Mouse (Mus musculus): ENCODE measurements around the gene Mtfr1l.
"Not testable (repeated sequence)": the region's sequence is repeated elsewhere in the genome, so short reads cannot be mapped to it uniquely, and the experiment has no call there.

Gene Mtfr1l

DNA sequence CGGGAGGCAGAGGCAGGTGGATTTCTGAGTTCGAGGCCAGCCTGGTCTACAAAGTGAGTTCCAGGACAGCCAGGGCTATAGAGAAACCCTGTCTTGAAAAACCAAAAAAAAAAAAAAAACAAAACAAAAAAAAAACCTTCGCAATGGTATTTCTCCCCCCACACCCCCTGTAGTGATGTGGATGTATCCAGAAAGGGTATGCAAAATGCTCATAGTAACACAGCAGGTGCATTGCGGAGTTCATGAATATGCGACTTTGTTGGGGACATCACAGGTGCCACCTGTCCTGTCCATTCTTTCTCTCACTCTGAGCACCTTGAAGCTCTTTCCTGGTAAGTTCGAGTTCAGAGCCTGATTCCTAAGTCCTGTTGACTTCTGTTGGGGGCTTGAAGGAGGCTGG, 41.0 kb downstream of the Mtfr1l start:
- in situ Hi-C loops (cut with MboI; ENCODE audit: low sequenced_read_pairs), result not testable (repeated sequence)

DNA sequence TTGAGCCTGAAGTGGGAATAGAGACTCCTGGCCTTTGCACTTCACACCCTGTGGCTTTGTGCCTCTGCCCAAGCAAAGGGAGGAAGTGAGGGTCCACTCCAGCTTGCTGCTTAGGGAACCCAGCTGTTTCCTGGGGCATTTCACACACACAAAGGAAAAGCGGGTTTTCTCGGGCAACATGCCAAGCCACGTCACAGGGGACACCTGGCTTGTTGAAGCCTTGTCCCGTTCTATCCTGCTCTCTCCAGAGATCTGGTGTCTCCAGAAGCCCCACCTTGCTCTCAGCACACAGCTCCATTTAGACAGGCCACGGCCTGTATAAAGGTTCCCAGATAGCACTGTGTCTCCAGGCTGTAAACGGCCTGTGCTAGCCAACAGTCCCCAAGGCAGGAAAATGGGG, 43.5 kb downstream of the Mtfr1l start:
- in situ Hi-C loops (cut with MboI; ENCODE audit: low sequenced_read_pairs), result no loop called here

DNA sequence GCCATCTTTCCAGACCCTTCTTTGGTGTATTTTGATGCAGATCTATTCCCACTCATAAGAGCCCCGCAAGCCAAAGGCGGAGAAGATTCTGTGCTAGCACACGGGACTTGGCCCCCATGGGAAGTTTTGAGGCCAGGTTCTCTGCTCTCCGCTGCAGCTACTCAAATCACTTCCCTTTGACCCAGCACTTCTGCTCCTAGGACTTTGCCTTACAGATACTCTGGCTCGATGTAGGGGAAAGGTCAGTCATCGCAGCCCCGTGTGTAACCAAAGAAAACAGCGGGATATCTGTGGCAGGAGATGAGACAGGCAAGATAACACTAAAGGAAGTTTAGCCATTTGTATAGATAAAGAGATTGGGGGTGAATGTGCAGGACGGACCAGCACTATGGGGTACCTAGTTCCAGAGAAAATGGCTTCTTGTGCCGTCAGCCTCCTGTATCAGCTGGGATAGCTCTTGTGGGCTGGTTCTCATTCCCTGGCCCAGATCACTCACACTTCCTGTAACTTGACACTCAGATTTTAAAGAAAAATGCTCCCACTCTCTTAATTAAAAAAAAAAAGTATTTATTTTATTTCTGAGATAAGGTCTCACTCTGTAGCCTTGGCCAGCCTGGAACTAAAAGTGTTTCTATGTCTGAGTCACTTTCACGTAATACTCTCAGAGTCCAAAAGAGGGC, 45.1 kb downstream of the Mtfr1l start:
- in situ Hi-C loops (cut with MboI; ENCODE audit: low sequenced_read_pairs), result no loop called here

DNA sequence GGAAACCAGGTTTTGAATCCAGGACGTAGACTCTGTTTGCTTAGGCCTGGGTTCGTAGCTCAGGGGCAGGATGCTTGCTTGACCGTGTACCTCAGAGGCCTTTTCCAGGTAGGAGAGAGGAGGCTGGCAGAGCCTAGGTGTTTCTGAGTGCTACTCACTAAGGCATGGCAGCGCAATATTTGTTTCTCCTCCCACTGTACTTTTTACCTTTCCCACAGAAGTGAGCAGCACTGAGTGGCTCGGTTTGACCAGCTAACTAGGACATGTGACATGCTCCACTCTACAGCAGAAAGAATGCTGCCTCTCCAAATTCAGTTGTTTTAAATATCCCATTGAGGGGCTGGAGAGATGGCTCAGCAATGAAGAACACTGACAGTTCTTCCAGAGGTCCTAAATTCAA, 47.0 kb downstream of the Mtfr1l start:
- in situ Hi-C loops (cut with MboI; ENCODE audit: low sequenced_read_pairs), result no loop called here

DNA sequence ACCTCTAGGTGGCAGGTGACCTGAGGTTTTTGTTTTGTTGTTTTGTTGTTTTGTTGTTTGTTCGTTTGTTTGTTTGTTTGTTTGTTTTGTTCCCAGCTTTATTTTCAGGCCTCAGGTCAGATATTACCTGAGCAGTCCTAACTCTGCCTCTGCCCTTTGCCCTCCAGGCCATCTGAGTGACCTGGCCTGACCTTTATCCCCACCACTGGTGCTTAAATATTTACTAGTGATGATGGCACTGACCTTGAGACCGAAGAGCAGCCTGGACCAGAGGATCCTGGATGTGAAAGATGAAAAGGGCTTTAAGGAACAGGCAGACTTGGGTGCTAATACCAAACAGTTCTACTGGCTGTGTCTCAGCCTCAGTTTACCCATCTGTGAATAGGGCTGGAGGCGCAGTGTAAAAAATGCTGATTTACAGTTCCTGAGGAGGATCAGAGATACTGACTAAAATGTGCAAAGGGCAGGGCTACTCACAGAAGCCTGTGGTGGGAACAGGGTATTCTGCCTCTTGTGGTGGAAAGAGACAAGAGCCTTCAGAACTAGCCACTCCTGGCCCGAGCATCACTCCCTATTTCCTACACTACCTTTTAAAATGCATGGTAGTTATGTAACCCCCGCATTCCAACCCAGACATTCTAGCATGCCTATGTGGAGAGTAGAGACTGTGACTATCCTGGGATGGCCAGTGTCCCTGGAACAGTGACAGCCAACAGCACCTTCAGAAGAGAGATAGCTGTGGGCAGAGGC, 49.9 kb downstream of the Mtfr1l start:
- in situ Hi-C loops (cut with MboI; ENCODE audit: low sequenced_read_pairs), result no loop called here

DNA sequence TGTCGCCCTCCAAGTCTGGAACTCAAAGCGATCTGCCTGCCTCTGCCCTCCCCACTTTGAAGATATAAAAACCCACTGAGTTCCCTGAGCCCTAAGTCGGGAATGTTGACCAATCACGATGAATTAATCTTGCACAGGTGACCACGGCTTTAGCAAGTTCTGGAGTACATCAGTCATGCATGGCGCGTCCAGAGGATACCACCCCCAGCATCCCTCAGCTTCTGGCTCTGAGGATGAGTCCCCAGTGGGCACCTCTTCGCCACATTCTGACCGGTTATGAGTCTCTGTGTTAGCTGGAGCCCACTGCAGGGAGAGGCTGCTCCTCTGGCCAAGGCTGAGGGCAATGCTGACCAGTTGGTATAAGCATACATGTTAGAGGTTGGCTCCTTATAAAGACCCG, 51.0 kb downstream of the Mtfr1l start:
- in situ Hi-C loops (cut with MboI; ENCODE audit: low sequenced_read_pairs), result no loop called here

DNA sequence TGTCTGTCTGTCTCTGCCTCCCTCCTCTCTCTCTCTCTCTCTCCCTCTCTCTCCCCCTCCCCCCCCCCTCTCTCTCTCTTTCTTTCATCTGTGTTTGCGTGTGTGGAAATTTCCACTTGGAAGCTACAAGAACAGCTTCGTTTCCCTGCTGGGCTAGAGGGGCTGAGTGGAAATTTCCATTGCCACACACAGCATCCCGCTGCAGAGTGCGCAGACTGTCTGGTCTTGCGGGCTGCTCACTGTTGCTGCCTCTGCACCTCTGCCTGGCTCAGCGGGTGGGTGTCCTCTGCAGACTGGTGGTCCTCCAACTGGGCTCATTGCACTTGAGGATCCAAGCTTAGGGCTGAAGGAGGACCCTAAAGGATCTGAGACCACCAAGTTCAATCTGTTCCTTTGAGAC, 51.5 kb downstream of the Mtfr1l start:
- in situ Hi-C loops (cut with MboI; ENCODE audit: low sequenced_read_pairs), result no loop called here

DNA sequence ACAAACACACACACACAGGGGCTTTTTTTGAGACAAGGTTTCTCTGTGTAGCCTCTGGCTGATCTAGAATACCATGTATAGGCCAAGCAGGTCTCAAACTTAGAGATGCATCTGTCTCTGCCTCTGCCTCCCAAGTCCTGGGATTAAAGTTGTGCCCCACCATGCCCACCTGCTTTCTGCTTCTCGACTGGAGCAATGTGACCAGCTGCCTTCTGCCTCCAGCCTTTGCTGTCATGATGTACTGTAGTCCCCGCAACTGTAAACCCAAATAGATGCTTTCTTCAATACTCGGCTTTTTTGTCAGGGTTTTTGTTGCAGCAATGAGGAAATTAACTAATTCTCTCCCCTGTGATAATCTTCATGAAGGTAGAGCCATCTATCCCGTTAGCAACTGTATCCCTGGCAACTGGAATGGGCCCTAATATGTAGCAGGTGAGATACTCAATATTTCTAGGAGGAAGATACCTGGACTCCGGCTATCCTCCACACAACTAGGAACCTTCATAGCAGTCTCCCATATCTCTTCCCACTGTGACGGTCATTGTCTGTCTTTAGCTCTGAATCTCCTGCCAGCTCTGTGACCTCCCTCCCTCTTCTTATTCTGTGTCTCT, 52.0 kb downstream of the Mtfr1l start:
- in situ Hi-C loops (cut with MboI; ENCODE audit: low sequenced_read_pairs), result no loop called here

DNA sequence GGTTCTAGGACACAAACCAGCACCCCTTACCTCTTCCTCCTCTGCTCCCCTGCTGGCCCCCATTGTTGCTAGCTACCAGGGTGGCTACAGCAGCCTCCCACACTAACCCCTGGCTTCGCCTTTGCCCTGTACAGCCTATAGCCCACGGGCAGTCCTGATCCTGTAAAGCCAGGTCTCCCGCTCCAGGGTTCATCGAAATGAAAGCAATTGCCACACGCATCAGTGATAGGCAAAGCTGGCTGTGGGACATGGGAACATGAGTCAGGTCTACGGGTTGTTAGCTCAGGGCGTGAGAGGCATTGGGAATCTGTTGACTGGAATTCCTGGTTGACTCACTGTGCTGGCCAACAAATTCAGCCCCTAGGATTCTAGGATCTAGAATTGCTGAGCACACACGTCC, 52.7 kb downstream of the Mtfr1l start:
- in situ Hi-C loops (cut with MboI; ENCODE audit: low sequenced_read_pairs), result no loop called here

DNA sequence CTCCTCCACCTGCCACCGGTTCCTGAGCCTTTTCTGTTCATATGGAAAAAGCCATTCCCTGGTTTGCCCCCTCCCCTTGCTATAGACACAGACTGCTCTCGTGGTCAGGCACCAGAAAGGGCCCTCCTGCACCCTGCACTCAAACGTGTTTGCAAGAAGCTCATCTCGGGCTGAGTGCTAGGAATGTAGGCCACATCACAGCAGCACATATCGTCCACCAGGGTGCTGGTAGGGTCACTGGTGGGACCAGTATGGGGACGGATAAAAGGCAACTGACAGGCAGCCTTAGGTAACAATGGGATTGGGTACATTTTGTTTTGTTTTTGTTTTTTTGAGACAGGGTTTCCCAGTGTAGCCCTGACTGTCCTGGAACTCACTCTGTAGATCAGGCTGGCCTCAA, 53.9 kb downstream of the Mtfr1l start:
- in situ Hi-C loops (cut with MboI; ENCODE audit: low sequenced_read_pairs), result no loop called here

DNA sequence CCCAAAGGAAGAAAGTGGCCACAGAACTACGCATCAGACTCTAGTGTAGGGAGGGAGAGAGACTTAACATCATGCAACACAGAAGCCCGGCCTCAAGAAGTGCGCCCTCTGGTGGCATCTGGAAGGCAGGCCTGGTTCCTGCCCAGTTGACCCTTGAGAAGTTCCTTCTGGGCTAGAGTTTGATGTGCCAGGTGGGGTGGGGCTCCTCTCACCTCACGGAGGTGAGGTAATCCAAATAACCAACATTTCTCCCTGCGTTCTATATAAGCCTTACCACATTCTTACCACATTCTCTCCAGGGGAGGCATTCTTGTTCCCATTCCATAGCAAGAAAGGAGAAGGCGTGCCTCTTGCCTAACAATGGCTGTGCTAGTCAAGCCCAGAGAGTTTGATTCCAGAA, 54.3 kb downstream of the Mtfr1l start:
- in situ Hi-C loops (cut with MboI; ENCODE audit: low sequenced_read_pairs), result no loop called here

DNA sequence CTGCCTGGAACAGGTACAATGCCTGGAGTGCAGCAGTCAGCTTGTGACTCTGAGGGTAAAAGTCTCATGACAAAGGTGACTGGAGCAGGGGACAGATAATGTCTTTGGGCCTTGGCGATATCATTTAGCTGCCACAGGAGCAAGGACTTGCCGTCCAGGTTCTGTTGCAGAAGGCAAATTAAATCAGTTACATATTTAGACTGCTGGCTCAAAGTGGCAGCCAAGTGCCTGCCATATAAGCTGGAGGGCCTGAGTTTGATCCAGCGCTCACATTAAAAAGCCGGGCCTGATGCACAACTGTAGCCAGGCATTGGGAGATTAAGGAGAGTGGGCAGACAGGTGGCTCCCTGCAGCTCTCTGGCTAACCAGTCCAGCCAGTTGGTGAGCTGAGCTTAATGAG, 55.3 kb downstream of the Mtfr1l start:
- in situ Hi-C loops (cut with MboI; ENCODE audit: low sequenced_read_pairs), result no loop called here

DNA sequence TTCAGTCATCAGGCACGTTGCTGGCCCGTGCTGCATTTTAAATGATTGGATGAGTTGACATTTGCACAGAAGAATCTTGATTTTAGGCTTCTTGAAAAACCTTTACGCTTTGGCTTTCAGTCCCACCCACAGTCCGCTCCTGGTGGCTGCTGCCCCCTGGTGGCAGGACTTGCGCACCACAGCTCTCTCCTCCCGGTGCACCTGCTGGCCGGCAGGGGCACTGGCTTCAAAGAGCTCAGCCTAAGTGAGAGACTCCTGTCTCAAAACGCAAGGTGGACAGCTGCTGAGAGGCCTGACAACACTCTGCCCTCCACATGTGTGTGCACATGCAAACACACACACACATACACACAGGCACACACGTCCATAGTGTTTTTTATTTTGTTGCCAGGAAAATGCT, 57.2 kb downstream of the Mtfr1l start:
- in situ Hi-C loops (cut with MboI; ENCODE audit: low sequenced_read_pairs), result no loop called here

DNA sequence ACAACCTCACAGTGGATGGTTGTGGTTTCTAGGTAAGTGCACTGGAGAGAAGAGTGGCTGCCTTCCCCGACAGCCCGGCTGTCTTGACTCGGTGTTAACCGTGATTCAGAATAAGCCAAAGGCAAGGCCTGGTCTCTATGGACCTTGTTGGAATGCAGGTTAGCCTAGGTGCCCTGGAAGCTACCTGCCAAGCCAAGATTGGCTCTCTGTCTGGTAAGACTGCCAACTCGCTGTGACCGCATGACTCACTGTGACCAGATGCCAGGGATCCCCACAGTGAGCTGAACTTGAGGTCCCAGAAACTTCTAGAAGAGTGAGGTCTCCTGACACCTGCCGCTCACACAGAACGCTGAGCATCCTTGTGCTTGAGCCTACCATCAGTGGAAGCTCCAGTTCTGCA, 58.3 kb downstream of the Mtfr1l start:
- in situ Hi-C loops (cut with MboI; ENCODE audit: low sequenced_read_pairs), result no loop called here
